Mouse (Mus musculus): ENCODE data around the gene Sys1. TPM values are rescaled to one million over a fixed set of nuclear protein-coding genes. Genes with fewer than 3 reads are reported as not detected.

The Sys1 gene
- polyA plus RNA-seq, 1 experiment from 2014 or later: 64.2 TPM

DNA sequence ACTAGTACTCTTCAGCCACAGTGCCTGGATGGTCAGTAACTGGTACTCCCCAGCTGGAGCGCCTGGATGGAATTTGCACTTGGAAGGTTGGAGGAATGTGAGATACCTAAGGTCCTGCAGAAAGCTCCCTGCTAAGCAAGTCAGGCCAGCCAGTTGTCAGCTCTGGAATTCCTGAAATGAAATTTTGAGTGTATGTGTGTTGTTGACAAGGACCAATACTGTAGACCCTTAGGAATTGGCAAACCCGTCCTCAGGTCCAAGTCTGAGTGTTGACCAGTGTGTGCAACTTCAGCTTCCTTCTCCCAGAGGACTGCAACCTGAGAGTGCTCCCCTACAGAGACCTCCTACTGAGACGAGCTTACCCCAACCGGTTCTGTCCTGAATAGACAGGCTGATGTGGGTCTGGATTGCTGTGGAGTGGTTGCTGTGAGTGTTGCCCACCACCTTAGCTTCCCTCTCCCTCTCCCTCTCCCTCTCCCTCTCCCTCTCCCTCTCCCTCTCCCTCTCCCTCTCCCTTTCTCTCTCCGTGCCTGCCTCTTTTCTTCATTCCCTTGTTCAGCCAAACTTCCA, 53.9 kb downstream of the Sys1 start:
- H3K4me1 ChIP-seq (ENCODE audit: control insufficient read depth, insufficient read depth, low read length): no peaks in the 10 kb centered on the region
- WGBS: 54% methylated on average over 4 of the region's 5 CpGs
- no peak for DNase-seq (ENCODE audit: low spot score)

GRCm38 (mm10) chr2:164512121-164512909, 55.6 kb downstream of the Sys1 start:
- no peak for DNase-seq (ENCODE audit: low spot score)
- no peak for ATAC-seq (ENCODE audit: insufficient read depth, low FRiP score, low TSS enrichment)
- H3K9me3 ChIP-seq (ENCODE audit: control insufficient read depth, low read length): no peaks in the 10 kb centered on the region
- no peak overlapping the region for H3K9ac ChIP-seq (ENCODE audit: low read length)
- no peak overlapping the region for H3K4me3 ChIP-seq (ENCODE audit: low read depth, low read length)
- H3K27me3 ChIP-seq (ENCODE audit: control insufficient read depth, insufficient read depth, low read length): no peaks in the 10 kb centered on the region
- no peak overlapping the region for H3K27ac ChIP-seq (ENCODE audit: low read depth, low read length)
- 79% methylated on average over 11 of the region's 14 CpGs for WGBS
- no peaks in the 10 kb centered on the region for H3K4me1 ChIP-seq (ENCODE audit: control insufficient read depth, insufficient read depth, low read length)
- no peaks in the 10 kb centered on the region for H3K36me3 ChIP-seq (ENCODE audit: control insufficient read depth, insufficient read depth, low read length)
- no peak overlapping the region for H3K4me2 ChIP-seq (ENCODE audit: low read depth)

More for the DNA sequence above, 53.9 kb downstream of the Sys1 start:
- Histone ChIP-seq H3K27me3 (ENCODE audit: control insufficient read depth, insufficient read depth, low read length) (no peaks in the 10 kb centered on the region), H3K27ac (ENCODE audit: low read depth, low read length) (no peak overlapping the region), H3K9me3 (ENCODE audit: control insufficient read depth, low read length) (no peaks in the 10 kb centered on the region), H3K4me2 (ENCODE audit: low read depth) (no peak overlapping the region), H3K36me3 (ENCODE audit: control insufficient read depth, insufficient read depth, low read length) (peaks cover 3% of the 10 kb centered on the region; the same call in 1 of the 2 replicates), H3K9ac (ENCODE audit: low read length) (no peak overlapping the region), H3K4me3 (ENCODE audit: low read depth, low read length) (no peak overlapping the region)
- ATAC-seq (ENCODE audit: insufficient read depth, low FRiP score, low TSS enrichment): no peak

DNA sequence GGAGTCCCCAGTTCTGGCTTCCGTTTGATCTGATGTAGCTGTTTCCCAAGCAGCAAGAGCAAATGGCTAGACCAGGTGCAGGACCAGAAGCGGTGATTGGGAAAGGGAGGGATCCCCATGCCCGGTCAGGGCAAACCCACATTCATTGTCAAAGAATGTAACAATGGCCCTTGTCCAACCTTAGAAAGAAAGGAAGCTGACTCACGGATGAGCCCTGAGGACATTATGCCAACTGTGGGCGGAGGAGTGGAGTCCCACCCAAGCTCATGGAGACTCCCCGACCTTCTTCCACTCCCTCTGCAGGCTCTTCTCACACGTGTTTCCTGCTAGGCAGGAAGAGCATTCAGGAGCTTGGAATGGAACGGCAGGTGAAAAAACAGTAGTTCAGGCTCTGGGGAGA, 56.6 kb downstream of the Sys1 start:
- DNase-seq (ENCODE audit: low spot score): no peak
- no peak for ATAC-seq (ENCODE audit: insufficient read depth, low FRiP score, low TSS enrichment)
- H3K9me3 ChIP-seq (ENCODE audit: control insufficient read depth, low read length): no peaks in the 10 kb centered on the region
- 70% methylated on average over 8 of the region's 8 CpGs for WGBS
- H3K4me3 ChIP-seq (ENCODE audit: low read depth, low read length): no peak overlapping the region
- H3K4me1 ChIP-seq (ENCODE audit: control insufficient read depth, insufficient read depth, low read length): no peaks in the 10 kb centered on the region
- no peaks in the 10 kb centered on the region for H3K36me3 ChIP-seq (ENCODE audit: control insufficient read depth, insufficient read depth, low read length)
- H3K27ac ChIP-seq (ENCODE audit: low read depth, low read length): no peak overlapping the region
- no peaks in the 10 kb centered on the region for H3K27me3 ChIP-seq (ENCODE audit: control insufficient read depth, insufficient read depth, low read length)
- no peak overlapping the region for H3K4me2 ChIP-seq (ENCODE audit: low read depth)
- H3K9ac ChIP-seq (ENCODE audit: low read length): no peak overlapping the region

DNA sequence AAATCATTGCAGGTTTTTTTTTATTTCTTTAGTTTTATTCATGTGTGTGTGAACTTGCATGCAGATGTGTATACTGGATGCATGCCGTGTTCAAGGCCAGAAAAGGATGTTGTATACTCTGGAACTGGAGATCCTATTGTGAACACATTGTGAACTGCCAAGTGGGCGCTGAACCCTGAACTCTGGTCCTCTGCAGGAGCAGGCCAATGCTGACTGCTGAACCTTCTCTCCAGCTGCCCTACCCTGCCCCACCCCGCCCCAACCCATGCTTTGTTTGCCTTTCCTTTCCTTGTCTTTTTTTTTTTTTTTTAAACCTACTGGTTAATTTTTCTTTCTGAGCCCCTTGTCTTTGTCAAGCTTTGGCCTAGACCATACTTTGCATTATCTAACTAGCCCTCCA, 58.2 kb downstream of the Sys1 start:
- H3K4me1 ChIP-seq (ENCODE audit: control insufficient read depth, insufficient read depth, low read length): no peaks in the 10 kb centered on the region
- no peaks in the 10 kb centered on the region for H3K27me3 ChIP-seq (ENCODE audit: control insufficient read depth, insufficient read depth, low read length)
- H3K9ac ChIP-seq (ENCODE audit: low read length): no peak overlapping the region
- no peak for DNase-seq (ENCODE audit: low spot score)
- WGBS: 91% methylated on average over 3 of the region's 3 CpGs
- no peak for ATAC-seq (ENCODE audit: insufficient read depth, low FRiP score, low TSS enrichment)
- no peak overlapping the region for H3K4me3 ChIP-seq (ENCODE audit: low read depth, low read length)
- no peak overlapping the region for H3K4me2 ChIP-seq (ENCODE audit: low read depth)
- H3K9me3 ChIP-seq (ENCODE audit: control insufficient read depth, low read length): no peaks in the 10 kb centered on the region
- no peak overlapping the region for H3K27ac ChIP-seq (ENCODE audit: low read depth, low read length)
- H3K36me3 ChIP-seq (ENCODE audit: control insufficient read depth, insufficient read depth, low read length): no peaks in the 10 kb centered on the region

GRCm38 (mm10) chr2:164515897-164516296, 59.1 kb downstream of the Sys1 start:
- Histone ChIP-seq H3K27me3 (ENCODE audit: control insufficient read depth, insufficient read depth, low read length) (no peaks in the 10 kb centered on the region), H3K4me2 (ENCODE audit: low read depth) (no peak overlapping the region), H3K9ac (ENCODE audit: low read length) (no peak overlapping the region), H3K36me3 (ENCODE audit: control insufficient read depth, insufficient read depth, low read length) (no peaks in the 10 kb centered on the region), H3K9me3 (ENCODE audit: control insufficient read depth, low read length) (no peaks in the 10 kb centered on the region), H3K4me1 (ENCODE audit: control insufficient read depth, insufficient read depth, low read length) (no peaks in the 10 kb centered on the region), H3K27ac (ENCODE audit: low read depth, low read length) (no peak overlapping the region), H3K4me3 (ENCODE audit: low read depth, low read length) (no peak overlapping the region)
- WGBS: 84% methylated on average over 9 of the region's 9 CpGs
- DNase-seq (ENCODE audit: low spot score): no peak
- no peak for ATAC-seq (ENCODE audit: insufficient read depth, low FRiP score, low TSS enrichment)

DNA sequence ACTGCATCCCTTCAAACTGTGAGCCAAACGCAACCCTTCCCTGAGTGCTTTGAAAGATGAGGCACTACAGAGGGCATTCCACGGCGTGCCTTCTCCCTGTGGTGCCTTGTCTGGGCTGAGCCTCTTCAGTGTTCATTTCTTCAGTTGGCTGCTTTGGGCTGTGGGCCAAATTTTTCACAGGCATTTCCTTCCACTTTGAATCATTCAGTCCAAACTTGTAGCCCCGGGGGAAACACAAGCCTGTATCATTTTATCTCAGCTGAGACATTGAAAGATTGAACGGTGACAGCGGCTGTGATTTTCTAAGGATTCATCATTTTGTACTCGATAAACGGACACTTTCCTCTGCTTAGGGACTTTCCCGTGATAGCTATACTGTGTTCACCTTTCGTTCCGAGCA, 59.8 kb downstream of the Sys1 start:
- WGBS: 92% methylated on average over 11 of the region's 11 CpGs

DNA sequence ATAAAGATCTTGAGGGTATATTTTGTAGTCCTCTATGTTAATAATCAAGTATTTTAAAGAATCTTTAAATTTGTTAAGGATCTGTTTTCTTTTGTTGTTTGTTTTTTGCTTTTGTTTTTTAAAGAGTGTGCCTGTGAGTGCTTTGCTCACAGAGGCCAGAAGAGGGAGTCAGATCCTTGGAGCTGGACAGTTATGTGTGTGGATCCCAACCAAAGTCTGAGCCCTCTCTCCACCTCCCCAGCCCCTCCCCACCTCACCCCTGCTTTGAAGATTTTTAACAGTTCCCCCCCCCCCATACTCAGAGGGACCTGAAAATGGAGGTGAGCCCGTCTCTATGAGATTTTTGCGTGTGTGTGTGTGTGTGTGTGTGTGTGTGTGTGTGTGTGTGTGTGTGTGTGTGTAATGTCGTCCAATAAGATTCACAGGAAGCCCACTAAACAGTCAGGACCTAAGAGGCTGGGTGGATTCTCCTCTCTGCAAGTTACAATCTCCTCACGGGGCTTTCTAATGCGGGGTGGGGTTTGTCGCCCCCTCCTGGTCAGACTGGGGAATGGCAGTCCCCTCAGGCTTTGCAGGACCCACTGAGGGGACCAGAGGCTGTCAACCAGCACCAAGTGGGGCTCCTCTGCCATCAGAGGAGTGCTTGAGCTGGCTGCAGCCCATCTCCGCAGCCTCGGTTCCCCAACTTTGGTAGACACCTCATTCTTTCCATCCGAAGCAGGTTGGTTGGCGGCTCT, 60.9 kb downstream of the Sys1 start:
- H3K4me1 ChIP-seq (ENCODE audit: control insufficient read depth, insufficient read depth, low read length): no peaks in the 10 kb centered on the region
- H3K4me3 ChIP-seq (ENCODE audit: low read depth, low read length): no peak overlapping the region
- no peak overlapping the region for H3K9ac ChIP-seq (ENCODE audit: low read length)
- WGBS: 25% methylated on average over 7 of the region's 10 CpGs
- H3K27me3 ChIP-seq (ENCODE audit: control insufficient read depth, insufficient read depth, low read length): no peaks in the 10 kb centered on the region
- DNase-seq (ENCODE audit: low spot score) (peak; percentile 51), ATAC-seq (ENCODE audit: insufficient read depth, low FRiP score, low TSS enrichment) (no peak)
- no peak overlapping the region for H3K4me2 ChIP-seq (ENCODE audit: low read depth)
- no peaks in the 10 kb centered on the region for H3K9me3 ChIP-seq (ENCODE audit: control insufficient read depth, low read length)
- no peak overlapping the region for H3K27ac ChIP-seq (ENCODE audit: low read depth, low read length)
- H3K36me3 ChIP-seq (ENCODE audit: control insufficient read depth, insufficient read depth, low read length): no peaks in the 10 kb centered on the region

More for the DNA sequence above, 59.8 kb downstream of the Sys1 start:
- H3K27ac ChIP-seq (ENCODE audit: low read depth, low read length): no peak overlapping the region
- no peaks in the 10 kb centered on the region for H3K9me3 ChIP-seq (ENCODE audit: control insufficient read depth, low read length)
- no peak overlapping the region for H3K4me3 ChIP-seq (ENCODE audit: low read depth, low read length)
- H3K36me3 ChIP-seq (ENCODE audit: control insufficient read depth, insufficient read depth, low read length): no peaks in the 10 kb centered on the region
- H3K9ac ChIP-seq (ENCODE audit: low read length): no peak overlapping the region
- DNase-seq (ENCODE audit: low spot score) (no peak), ATAC-seq (ENCODE audit: insufficient read depth, low FRiP score, low TSS enrichment) (no peak)
- H3K27me3 ChIP-seq (ENCODE audit: control insufficient read depth, insufficient read depth, low read length): no peaks in the 10 kb centered on the region
- H3K4me2 ChIP-seq (ENCODE audit: low read depth): no peak overlapping the region
- no peaks in the 10 kb centered on the region for H3K4me1 ChIP-seq (ENCODE audit: control insufficient read depth, insufficient read depth, low read length)

- Histone ChIP-seq H3K27ac (ENCODE audit: low read depth, low read length) (no peak overlapping the region), H3K9me3 (ENCODE audit: control insufficient read depth, low read length) (no peaks in the 10 kb centered on the region), H3K4me3 (ENCODE audit: low read depth, low read length) (no peak overlapping the region), H3K4me1 (ENCODE audit: control insufficient read depth, insufficient read depth, low read length) (no peaks in the 10 kb centered on the region), H3K4me2 (ENCODE audit: low read depth) (no peak overlapping the region), H3K9ac (ENCODE audit: low read length) (no peak overlapping the region), H3K36me3 (ENCODE audit: control insufficient read depth, insufficient read depth, low read length) (no peaks in the 10 kb centered on the region), H3K27me3 (ENCODE audit: control insufficient read depth, insufficient read depth, low read length) (no peaks in the 10 kb centered on the region)
- DNase-seq (ENCODE audit: low spot score) (no peak), ATAC-seq (ENCODE audit: insufficient read depth, low FRiP score, low TSS enrichment) (no peak)
- WGBS: 72% methylated on average over 11 of the region's 11 CpGs
Measured at GRCm38 (mm10) chr2:164518266-164519170, 61.8 kb downstream of the Sys1 start.
